Mouse (Mus musculus) heart, embryonic 14.5 days (tissue): Measurements from ENCODE around the gene Arhgap23. TPM values are rescaled to one million over a fixed set of nuclear protein-coding genes. Genes with fewer than 3 reads are reported as not detected.

Experiments used
- ATAC-seq: fragments of 200-750 bp; cut with Nextera tagmentation; 2 replicates; pipeline ENCODE4 v1.8.0; 2017; ENCODE audit warnings: low read depth, moderate TSS enrichment; ENCODE audit not compliant: insufficient number of reproducible peaks, insufficient read depth, low FRiP score
- H3K27ac ChIP-seq, 2 experiments: fragments of 200-500 bp in 1 of 2; fragments of 300-500 bp in 1 of 2; sonication (generic) in 1 of 2; replicated peaks in 1 of 2; 2 replicates each; pipeline ENCODE4 v1.5.1; 2012 to 2014; ENCODE audit warnings: low read depth in 2 of 2, low read length in 2 of 2, control low read depth in 1 of 2, mild to moderate bottlenecking in 1 of 2, mixed read lengths in 1 of 2; ENCODE audit not compliant: control insufficient read depth in 1 of 2, insufficient read depth in 1 of 2
- H3K27me3 ChIP-seq: fragments of 300-500 bp; sonication (generic); 2 replicates; pipeline ENCODE4 v1.6.1; 2014; ENCODE audit warnings: mild to moderate bottlenecking, low read length, control low read depth; ENCODE audit not compliant: control insufficient read depth, insufficient read depth
- H3K36me3 ChIP-seq: fragments of 300-500 bp; sonication (generic); 2 replicates; pipeline ENCODE4 v1.6.1; 2014; ENCODE audit warnings: mild to moderate bottlenecking, control low read depth, low read length, mixed read lengths; ENCODE audit not compliant: control insufficient read depth, insufficient read depth
- H3K4me1 ChIP-seq, 2 experiments: fragments of 200-500 bp in 1 of 2; fragments of 300-500 bp in 1 of 2; sonication (generic) in 1 of 2; 2 replicates each; pipeline ENCODE4 v1.6.1; 2012 to 2014; ENCODE audit warnings: low read length in 2 of 2, control low read depth in 1 of 2, mixed read lengths in 1 of 2; ENCODE audit not compliant: control insufficient read depth in 2 of 2, insufficient read depth in 2 of 2
- H3K4me2 ChIP-seq: fragments of 300-500 bp; sonication (generic); 2 replicates; pipeline ENCODE4 v1.6.1; 2014; ENCODE audit warnings: mild to moderate bottlenecking, low read length
- H3K4me3 ChIP-seq, 2 experiments: fragments of 200-500 bp in 1 of 2; fragments of 300-500 bp in 1 of 2; sonication (generic) in 1 of 2; 2 replicates each; pipeline ENCODE4 v1.5.1; 2012 to 2014; ENCODE audit warnings: low read length in 2 of 2, mild to moderate bottlenecking in 2 of 2, control low read depth in 1 of 2, low read depth in 1 of 2, moderate library complexity in 1 of 2; ENCODE audit not compliant: control insufficient read depth in 1 of 2, insufficient read depth in 1 of 2
- H3K9ac ChIP-seq: fragments of 300-500 bp; sonication (generic); 2 replicates; pipeline ENCODE4 v1.6.1; 2014; ENCODE audit warnings: mild to moderate bottlenecking, low read length
- H3K9me3 ChIP-seq: fragments of 300-500 bp; sonication (generic); 2 replicates; pipeline ENCODE4 v1.6.1; 2016; ENCODE audit warnings: low read length, control low read depth; ENCODE audit not compliant: control insufficient read depth
- WGBS: fragments of 180-500 bp; shearing (Covaris S2); extraction: QIAGEN DNeasy Blood & Tissue Kit; methylation state at CpG from one replicate; pipeline ENCODE4 v1.1.7; 2014; 5-methylcytosine and 5-hydroxymethylcytosine counted together
- polyA plus RNA-seq: library from polyadenylated mRNA; unstranded; fragments of >200 nt; fragmentation: Nextera tagmentation; extraction: Ambion mirVana; gene quantifications from 2 replicates; pipeline ENCODE4 v1.2.1, GENCODE M21; 2014

Arhgap23 gene
- polyA plus RNA-seq, 1 experiment from 2014 or later: 8.4 TPM

DNA sequence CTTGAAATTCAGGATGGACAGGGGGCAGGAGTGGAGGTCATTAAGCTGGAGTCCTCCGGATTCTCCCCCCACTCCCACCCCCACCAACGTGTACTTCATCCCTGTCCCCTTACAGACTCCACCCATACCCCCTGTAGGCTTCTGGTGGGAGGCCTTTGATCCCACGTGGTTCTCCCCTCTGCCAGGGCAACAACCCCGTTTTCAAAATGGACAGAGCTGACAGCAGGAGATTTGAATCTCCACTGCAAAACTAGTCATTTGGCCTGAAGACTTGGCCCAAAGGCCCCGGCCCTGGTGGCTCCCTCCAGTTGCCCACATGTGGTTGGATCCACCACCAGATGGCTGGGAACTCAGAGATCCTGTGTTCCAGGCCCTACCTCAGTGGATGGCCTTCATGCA lies 1.3 kb downstream of the Arhgap23 start:
- Histone ChIP-seq H3K4me3 (peak overlapping the region; percentile 82 to 98; a peak in 3 of 4 replicates), H3K9me3 (no peaks in the 10 kb centered on the region), H3K27ac (peak overlapping the region in 1 of 2 experiments; percentile 88; a peak in 1 of 4 replicates), H3K9ac (peak overlapping the region; percentile 96), H3K4me2 (peak overlapping the region; percentile 81), H3K27me3 (no peaks in the 10 kb centered on the region), H3K36me3 (0 out of 2 replicates have a peak, but pooled peaks cover 3% of the 10 kb centered on the region), H3K4me1 (peaks cover 26 to 33% of the 10 kb centered on the region in 2 experiments)
- WGBS: 14% methylated on average over 5 of the region's 5 CpGs
- ATAC-seq: no peak

DNA sequence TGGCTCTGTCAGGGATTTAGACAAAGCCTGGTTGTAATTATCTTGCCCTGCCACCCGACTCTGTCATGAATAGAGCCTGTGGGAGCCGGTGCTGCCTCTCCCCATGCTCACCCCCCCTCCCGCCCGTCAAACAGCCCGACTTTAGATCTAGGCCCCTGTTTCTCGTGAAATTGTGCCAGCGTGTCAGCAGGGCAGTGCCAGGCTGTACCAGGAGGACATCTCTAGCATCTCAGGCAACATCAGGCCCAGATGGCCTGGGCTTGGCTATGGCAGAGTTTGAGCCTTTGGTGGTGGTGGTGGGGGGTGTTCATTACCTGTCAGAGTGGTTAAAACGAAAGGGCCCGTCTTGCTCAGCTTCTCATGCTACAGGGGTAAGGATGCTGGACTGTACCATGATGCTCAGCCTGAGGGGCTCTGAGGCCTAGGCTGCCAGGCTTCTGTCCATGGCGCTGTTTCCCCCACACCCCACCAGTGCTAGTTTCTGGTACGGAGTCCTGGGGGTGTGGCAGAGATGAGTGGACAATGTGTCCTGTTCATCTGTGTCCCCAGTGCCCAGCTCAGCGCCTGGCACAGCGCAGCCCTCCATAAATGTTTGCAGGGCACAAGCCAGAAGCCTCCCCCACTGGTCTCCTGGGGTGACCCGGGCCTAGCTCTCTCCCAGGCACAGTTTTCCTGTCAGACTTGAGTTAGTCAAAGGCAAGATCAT lies 3.7 kb downstream of the Arhgap23 start:
- no peaks in the 10 kb centered on the region for H3K9me3 ChIP-seq
- H3K36me3 ChIP-seq: 0 out of 2 replicates have a peak, but pooled peaks cover 6% of the 10 kb centered on the region
- WGBS: 84% methylated on average over 14 of the region's 14 CpGs
- no peak overlapping the region for H3K4me2 ChIP-seq
- H3K9ac ChIP-seq: peak overlapping the region; percentile 8; the same call in 1 of the 2 replicates
- peaks cover 31 to 50% of the 10 kb centered on the region in 2 experiments for H3K4me1 ChIP-seq
- no peak for ATAC-seq
- no peak overlapping the region for H3K4me3 ChIP-seq
- H3K27me3 ChIP-seq: no peaks in the 10 kb centered on the region
- no peak overlapping the region; a peak in 1 of 4 replicates for H3K27ac ChIP-seq

DNA sequence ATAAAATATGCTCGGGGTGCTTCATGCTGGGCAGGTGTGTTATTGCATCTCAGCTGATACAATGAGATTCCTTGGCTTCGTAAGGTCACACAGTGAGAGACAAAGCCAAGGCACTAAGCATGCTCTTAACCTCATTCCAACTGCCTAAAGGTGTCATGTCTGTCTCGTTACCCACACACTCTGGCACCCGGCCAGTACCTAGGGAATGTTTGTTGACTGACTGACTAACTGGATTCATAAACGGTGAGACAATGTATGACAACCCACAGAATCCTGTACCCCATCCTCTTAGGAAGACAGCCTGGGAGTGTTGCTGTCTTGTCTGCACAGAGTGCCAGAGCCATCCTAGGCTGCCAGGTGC lies 4.2 kb downstream of the Arhgap23 start:
- no peak for ATAC-seq
- WGBS: 44% methylated on average over 5 of the region's 5 CpGs
- H3K9ac ChIP-seq: peak overlapping the region; percentile 21; the same call in 1 of the 2 replicates
- no peaks in the 10 kb centered on the region for H3K9me3 ChIP-seq
- no peaks in the 10 kb centered on the region for H3K27me3 ChIP-seq
- H3K4me3 ChIP-seq: no peak overlapping the region
- H3K4me1 ChIP-seq: peaks cover 36 to 56% of the 10 kb centered on the region in 2 experiments
- 0 out of 2 replicates have a peak, but pooled peaks cover 6% of the 10 kb centered on the region for H3K36me3 ChIP-seq
- H3K4me2 ChIP-seq: no peak overlapping the region
- peak overlapping the region in 1 of 2 experiments; percentile 65; a peak in 2 of 4 replicates for H3K27ac ChIP-seq

DNA sequence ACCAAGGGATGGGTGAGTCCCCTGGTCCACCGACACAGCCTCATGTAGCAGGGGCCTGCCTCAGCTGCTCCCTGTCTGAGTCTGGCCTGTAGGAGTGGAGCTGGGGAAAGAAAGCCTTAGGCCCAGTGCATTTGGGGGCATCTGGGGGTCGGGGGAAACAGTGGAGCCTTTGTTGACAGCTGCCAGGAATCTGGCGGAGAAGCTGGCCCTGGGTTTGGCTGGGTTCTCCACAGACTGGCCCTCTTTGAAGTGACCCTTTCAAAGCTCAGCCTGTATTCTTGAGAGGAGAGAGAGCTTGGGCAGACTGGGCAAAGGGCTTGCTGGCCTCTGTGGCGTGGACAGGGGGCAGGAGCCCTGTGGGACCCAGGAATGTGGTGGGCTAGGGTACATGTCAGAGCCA lies 7.2 kb downstream of the Arhgap23 start:
- no peak overlapping the region for H3K4me3 ChIP-seq
- peak overlapping the region; percentile 46 for H3K9ac ChIP-seq
- 0 out of 2 replicates have a peak, but pooled peaks cover 6% of the 10 kb centered on the region for H3K36me3 ChIP-seq
- H3K27me3 ChIP-seq: no peaks in the 10 kb centered on the region
- H3K4me1 ChIP-seq: peaks cover 29 to 57% of the 10 kb centered on the region in 2 experiments
- no peak overlapping the region for H3K4me2 ChIP-seq
- H3K27ac ChIP-seq: peak overlapping the region; percentile 23 to 37; a peak in 1 of 4 replicates
- no peak for ATAC-seq
- H3K9me3 ChIP-seq: no peaks in the 10 kb centered on the region
- WGBS: 43% methylated on average over 4 of the region's 4 CpGs

DNA sequence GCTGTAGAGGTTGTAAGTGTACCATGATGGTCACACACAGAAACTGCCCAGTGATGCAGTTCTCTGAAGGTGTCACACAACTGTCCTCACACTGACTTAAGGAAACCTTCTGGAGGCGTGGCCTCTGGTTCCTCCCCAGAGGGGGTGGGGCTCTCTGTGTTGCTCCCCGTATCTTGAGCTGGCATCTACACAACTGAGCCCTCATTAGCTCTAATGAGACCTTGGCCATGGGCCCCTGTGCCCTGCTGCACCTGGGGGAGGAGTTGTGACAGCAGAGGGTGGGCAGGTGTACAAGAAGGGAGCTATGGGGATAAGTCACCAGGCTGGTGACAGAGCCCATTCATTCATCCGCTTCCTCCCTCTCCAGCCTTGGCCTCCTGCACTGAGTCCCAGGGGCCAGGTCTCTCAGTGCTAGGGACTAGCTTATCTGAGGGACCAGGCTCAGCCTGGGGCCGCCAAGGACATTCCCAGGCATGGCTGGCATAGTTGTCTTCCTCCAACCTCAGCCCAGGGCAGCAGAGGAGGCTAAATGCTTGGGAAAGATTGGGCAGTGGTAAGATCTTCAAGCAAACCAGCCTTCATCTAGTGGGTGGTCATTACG lies 8.9 kb downstream of the Arhgap23 start:
- WGBS: 24% methylated on average over 5 of the region's 5 CpGs
- H3K9ac ChIP-seq: 0 out of 2 replicates have a peak overlapping the region, but pooled peaks have one; percentile 1
- H3K4me2 ChIP-seq: no peak overlapping the region
- peak overlapping the region; percentile 28 to 41; a peak in 3 of 4 replicates for H3K27ac ChIP-seq
- H3K4me3 ChIP-seq: no peak overlapping the region
- no peaks in the 10 kb centered on the region for H3K27me3 ChIP-seq
- ATAC-seq: no peak
- H3K4me1 ChIP-seq: peaks cover 40 to 62% of the 10 kb centered on the region in 2 experiments
- 0 out of 2 replicates have a peak, but pooled peaks cover 3% of the 10 kb centered on the region for H3K36me3 ChIP-seq
- H3K9me3 ChIP-seq: no peaks in the 10 kb centered on the region

DNA sequence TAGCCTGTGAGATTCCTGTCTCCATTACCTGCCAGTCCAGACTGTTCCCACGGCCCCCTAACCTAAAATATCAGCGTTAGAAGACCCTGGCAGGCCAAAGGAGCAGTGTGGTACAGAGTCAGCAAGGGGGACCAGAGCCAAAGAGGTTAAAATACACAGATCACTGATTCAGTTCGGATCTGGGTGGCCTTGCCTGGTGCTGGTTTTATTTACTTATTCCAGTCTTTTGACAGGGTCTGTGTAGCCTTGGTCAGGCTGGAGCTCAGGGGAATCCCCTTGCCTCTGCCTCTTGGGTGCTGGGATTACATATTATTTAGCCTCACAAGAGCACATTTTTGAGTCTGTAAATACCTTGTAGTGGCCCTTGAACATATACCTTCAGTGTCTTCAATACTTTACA lies 9.5 kb downstream of the Arhgap23 start:
- Histone ChIP-seq H3K27me3 (no peaks in the 10 kb centered on the region), H3K9ac (0 out of 2 replicates have a peak overlapping the region, but pooled peaks have one; percentile 1), H3K9me3 (no peaks in the 10 kb centered on the region), H3K36me3 (0 out of 2 replicates have a peak, but pooled peaks cover 3% of the 10 kb centered on the region), H3K4me2 (no peak overlapping the region), H3K27ac (peak overlapping the region; percentile 28 to 41; a peak in 3 of 4 replicates), H3K4me3 (no peak overlapping the region), H3K4me1 (peaks cover 40 to 62% of the 10 kb centered on the region in 2 experiments)
- 39% methylated on average over 3 of the region's 3 CpGs for WGBS
- no peak for ATAC-seq

DNA sequence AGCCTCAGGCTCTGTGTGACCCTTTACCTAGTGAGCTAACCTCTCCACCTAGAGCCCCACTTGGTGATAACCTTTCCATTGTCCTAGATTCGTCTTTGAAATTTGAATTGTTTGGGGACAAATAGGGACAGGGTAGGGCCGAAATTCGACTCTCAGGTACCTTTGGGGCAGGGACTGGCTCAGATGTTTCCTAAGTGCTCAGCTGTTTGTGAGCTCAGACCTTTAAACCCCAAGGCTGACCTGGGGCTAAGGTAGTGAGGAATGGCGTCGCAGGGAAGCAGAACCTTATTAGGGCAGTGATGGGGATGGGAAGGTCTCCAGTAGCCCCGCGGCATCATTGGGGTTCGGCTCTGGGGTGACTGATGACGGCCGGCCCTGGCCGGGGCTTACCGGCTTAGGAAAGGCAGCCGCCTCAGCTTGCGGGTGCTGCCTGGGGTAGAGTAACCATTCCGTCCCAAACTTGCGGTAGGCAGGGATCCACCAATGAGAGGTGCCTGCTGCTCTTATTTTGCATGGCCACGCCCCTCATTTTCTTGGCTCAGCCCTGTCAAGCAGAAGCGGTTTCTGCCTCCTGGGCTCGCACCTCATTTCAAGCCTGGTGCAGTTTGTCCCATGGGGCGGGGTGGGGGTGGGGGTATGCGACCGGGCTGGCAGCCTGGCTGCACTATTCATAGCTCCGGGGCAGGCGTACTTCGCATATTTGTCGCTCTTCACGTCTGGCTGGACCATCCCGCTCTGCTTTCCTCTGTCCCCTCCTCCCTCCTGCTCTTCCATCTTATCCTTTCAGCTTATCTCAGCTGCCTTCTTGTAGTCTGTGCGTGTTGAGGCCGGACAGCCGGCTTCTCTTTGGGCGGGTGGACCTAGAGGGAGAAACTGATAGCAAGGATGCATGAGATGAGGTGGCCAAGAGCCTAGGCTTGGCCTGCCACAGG lies 12.7 kb downstream of the Arhgap23 start:
- under 1% methylated on average over 32 of the region's 32 CpGs for WGBS
- peak; percentile 80 for ATAC-seq

More for the DNA sequence above, 12.7 kb downstream of the Arhgap23 start:
- peak overlapping the region; percentile 88 to 95 for H3K27ac ChIP-seq
- H3K9me3 ChIP-seq: no peaks in the 10 kb centered on the region
- peak overlapping the region; percentile 76 for H3K4me2 ChIP-seq
- 0 out of 2 replicates have a peak, but pooled peaks cover 5% of the 10 kb centered on the region for H3K36me3 ChIP-seq
- peaks cover 35 to 53% of the 10 kb centered on the region in 2 experiments for H3K4me1 ChIP-seq
- peak overlapping the region; percentile 70 for H3K9ac ChIP-seq
- H3K4me3 ChIP-seq: peak overlapping the region; percentile 40
- H3K27me3 ChIP-seq: no peaks in the 10 kb centered on the region
